Mouse (Mus musculus): ENCODE measurements around the gene 2610028H24Rik. TPM values are rescaled to one million over a fixed set of nuclear protein-coding genes. Genes with fewer than 3 reads are reported as not detected.

The 2610028H24Rik gene
- polyA plus RNA-seq (2015; fragmentation: Nextera tagmentation; extraction: Ambion mirVana) = 5.4 and 8.7 TPM in 2 replicates

DNA sequence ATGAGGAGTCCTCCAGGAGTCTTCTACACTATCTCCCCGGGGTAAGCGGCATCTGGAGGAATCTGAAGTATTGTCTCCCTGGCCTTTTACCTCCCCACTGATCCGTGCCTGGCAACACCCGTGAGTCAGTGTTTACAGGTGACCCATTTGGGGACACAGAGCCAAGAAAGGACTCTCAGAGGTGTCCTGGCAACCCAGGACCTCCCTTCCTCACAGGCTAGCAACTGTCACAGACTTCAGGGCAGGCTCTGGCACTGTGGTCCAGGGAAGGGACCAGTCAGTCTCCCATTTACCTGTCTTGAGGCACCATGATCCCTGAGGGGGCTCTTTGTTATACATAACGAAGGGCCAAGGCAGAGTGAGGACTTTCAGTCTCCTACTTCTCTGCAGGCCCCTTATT lies at the start of gene 2610028H24Rik:
TSS of gene 2610028H24Rik (plus strand) at position 231 of the 400 bp plus-strand sequence.
- Histone ChIP-seq H3K4me1 (peaks cover 5% of the 10 kb centered on the region), H3K27ac (replicated peaks) (no peak within 1 kb of the TSS; the same call in 1 of the 2 replicates), H3K9ac (no peak within 1 kb of the TSS), H3K36me3 (no peaks in the 10 kb centered on the region), H3K4me2 (replicated peaks) (no peak within 1 kb of the TSS), H3K9me3 (replicated peaks) (no peaks in the 10 kb centered on the region), H3K4me3 (replicated peaks) (no peak within 1 kb of the TSS), H3K27me3 (no peaks in the 10 kb centered on the region)
- WGBS = 61% methylated on average over 5 of the region's 5 CpGs
- ATAC-seq (ENCODE audit: insufficient number of reproducible peaks, low FRiP score, low TSS enrichment, low read depth) = no peak

DNA sequence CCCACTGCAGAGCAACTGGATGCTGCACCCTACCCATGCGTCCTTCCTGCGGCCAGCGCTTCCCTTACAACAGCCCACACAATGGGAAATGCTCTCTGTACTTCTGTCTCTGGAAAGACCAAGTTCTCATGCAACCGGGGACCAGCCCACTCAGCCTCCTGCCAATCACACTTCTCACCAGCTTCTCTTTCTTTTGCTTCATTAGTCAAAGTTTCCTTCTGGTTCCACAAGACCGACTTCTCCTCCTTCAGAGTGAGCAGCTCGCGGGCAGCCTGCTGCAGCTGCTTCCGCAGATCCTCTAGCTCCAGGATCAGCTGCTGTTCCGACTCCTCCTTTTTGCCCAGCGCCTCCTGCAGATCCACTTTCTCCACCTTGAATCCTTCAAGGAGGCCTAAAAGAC lies 40.4 kb upstream of the 2610028H24Rik start:
- WGBS = 93% methylated on average over 10 of the region's 10 CpGs
- no peak overlapping the region for H3K4me3 ChIP-seq (replicated peaks)

DNA sequence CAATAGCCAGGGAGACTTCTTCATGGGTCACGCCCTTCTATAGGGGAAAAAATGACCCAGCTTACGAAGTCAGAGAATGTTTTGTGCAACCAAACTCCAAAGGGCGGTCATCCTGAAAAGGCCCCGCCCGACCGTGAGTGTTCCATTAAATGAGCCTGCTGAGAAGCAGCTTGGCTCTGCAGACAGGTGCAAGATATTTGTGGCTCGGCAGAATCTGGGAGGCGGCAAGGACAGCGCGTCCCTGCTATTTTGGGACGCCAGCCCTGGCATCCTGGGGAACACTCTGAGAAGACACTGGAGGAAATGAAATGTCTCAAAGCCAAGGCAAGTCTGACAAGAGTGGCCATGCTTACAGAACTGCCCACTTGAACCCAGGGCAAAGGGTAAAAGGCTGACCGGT lies 32.1 kb upstream of the 2610028H24Rik start:
- Histone ChIP-seq H3K36me3 (peaks cover 92% of the 10 kb centered on the region), H3K4me1 (no peaks in the 10 kb centered on the region)
- ATAC-seq (ENCODE audit: insufficient number of reproducible peaks, low FRiP score, low TSS enrichment, low read depth) = no peak

More for the DNA sequence above, 40.4 kb upstream of the 2610028H24Rik start:
- no peak overlapping the region for H3K9ac ChIP-seq
- H3K27ac ChIP-seq (replicated peaks) = no peak overlapping the region
- H3K36me3 ChIP-seq = peaks cover 78% of the 10 kb centered on the region
- no peak overlapping the region for H3K4me2 ChIP-seq (replicated peaks)
- H3K9me3 ChIP-seq (replicated peaks) = no peaks in the 10 kb centered on the region
- H3K27me3 ChIP-seq = no peaks in the 10 kb centered on the region
- ATAC-seq (ENCODE audit: insufficient number of reproducible peaks, low FRiP score, low TSS enrichment, low read depth) = no peak
- no peaks in the 10 kb centered on the region for H3K4me1 ChIP-seq

DNA sequence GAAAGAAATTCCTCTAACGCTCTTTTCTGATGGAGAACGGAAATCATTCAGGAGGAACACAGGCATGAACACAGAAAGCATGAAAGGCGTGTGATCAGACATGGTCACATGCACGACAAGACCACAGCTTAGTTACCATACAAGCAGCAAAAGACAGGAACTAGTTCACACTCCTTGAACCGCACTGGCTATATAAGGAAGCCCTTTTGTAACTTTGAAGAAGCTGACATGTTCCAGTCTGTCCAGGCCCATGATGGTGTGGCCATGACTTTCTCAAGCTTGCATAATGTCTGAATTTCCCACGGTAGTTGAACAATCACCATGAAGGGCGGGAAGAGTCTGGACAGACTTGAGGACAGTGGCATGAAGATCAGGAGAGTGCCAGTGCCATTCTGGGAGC lies 23.2 kb upstream of the 2610028H24Rik start:
- no peaks in the 10 kb centered on the region for H3K4me1 ChIP-seq
- H3K36me3 ChIP-seq = peaks cover 96% of the 10 kb centered on the region
- H3K9me3 ChIP-seq (replicated peaks) = no peaks in the 10 kb centered on the region
- H3K4me3 ChIP-seq (replicated peaks) = no peak overlapping the region
- no peak for ATAC-seq (ENCODE audit: insufficient number of reproducible peaks, low FRiP score, low TSS enrichment, low read depth)
- WGBS = 95% methylated on average over 7 of the region's 7 CpGs
- no peaks in the 10 kb centered on the region for H3K27me3 ChIP-seq
- H3K4me2 ChIP-seq (replicated peaks) = no peak overlapping the region
- H3K9ac ChIP-seq = no peak overlapping the region
- no peak overlapping the region for H3K27ac ChIP-seq (replicated peaks)

More for the DNA sequence above, 32.1 kb upstream of the 2610028H24Rik start:
- Histone ChIP-seq H3K27ac (replicated peaks) (no peak overlapping the region), H3K4me3 (replicated peaks) (no peak overlapping the region), H3K27me3 (no peaks in the 10 kb centered on the region), H3K4me2 (replicated peaks) (no peak overlapping the region), H3K9ac (no peak overlapping the region), H3K9me3 (replicated peaks) (no peaks in the 10 kb centered on the region)
- WGBS = 87% methylated on average over 12 of the region's 12 CpGs

DNA sequence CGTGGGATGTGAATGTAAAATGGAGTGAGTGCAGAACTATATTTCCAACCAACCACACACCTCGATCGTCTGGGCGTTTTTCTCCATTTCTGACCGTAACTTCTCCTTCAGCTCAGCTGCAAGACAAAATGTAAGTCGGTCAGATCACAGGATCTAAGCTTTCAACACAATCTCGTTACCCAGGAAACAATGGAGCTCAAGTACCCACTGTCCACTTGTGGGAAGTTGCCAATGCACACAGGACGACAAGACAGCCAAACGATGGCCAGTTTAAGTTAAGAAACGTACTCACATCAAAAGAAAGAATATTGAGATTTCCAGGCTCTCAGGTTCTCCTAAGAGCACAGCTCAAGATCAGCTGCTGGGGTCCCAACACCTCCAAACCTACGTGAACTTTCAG lies 15.0 kb upstream of the 2610028H24Rik start:
- Histone ChIP-seq H3K4me2 (replicated peaks) (no peak overlapping the region), H3K4me3 (replicated peaks) (no peak overlapping the region), H3K9me3 (replicated peaks) (no peaks in the 10 kb centered on the region), H3K27ac (replicated peaks) (no peak overlapping the region), H3K27me3 (no peaks in the 10 kb centered on the region), H3K4me1 (no peaks in the 10 kb centered on the region), H3K9ac (no peak overlapping the region), H3K36me3 (peaks cover 96% of the 10 kb centered on the region)
- no peak for ATAC-seq (ENCODE audit: insufficient number of reproducible peaks, low FRiP score, low TSS enrichment, low read depth)
- 93% methylated on average over 11 of the region's 11 CpGs for WGBS

DNA sequence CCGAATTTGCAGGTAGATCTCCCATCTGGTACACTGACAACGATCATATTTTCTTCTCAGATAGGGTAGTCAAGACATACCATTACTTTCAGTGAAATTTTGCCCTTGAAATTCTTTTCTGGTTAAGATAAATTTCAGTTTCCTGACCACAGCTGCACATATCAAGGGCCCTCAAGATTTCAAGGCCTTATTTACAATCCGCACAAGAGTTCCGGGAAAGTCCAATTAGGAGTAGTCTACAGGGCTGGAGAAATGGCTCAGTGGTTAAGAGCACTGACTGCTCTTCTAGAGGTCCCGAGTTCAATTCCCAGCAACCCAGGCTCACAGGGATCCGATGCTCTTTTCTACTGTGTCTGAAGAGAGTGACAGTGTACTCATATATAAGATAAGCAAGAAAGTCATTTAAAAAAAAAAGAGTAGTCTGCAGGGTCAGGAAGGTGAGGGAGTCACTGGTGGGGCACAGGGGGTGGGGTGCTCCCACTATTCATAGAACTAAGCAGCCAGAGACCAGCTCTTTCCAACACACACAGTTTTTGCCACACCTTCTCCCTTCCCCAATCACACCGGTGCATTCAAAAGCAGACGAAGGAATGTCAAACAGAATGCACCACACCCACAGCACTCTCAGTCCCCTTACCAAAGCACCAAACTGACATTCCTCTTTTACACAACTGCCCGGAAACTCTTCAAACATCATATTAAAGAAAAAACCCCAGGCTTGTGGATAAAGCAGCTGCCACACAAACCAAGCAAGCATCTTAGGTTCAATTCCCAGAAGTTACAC lies 9.6 kb upstream of the 2610028H24Rik start:
- Histone ChIP-seq H3K4me1 (peaks cover 17% of the 10 kb centered on the region), H3K9me3 (replicated peaks) (no peaks in the 10 kb centered on the region), H3K36me3 (peaks cover 51% of the 10 kb centered on the region), H3K4me2 (replicated peaks) (no peak overlapping the region), H3K4me3 (replicated peaks) (no peak overlapping the region), H3K9ac (no peak overlapping the region), H3K27me3 (no peaks in the 10 kb centered on the region), H3K27ac (replicated peaks) (no peak overlapping the region)
- no peak for ATAC-seq (ENCODE audit: insufficient number of reproducible peaks, low FRiP score, low TSS enrichment, low read depth)
- 87% methylated on average over 9 of the region's 9 CpGs for WGBS

DNA sequence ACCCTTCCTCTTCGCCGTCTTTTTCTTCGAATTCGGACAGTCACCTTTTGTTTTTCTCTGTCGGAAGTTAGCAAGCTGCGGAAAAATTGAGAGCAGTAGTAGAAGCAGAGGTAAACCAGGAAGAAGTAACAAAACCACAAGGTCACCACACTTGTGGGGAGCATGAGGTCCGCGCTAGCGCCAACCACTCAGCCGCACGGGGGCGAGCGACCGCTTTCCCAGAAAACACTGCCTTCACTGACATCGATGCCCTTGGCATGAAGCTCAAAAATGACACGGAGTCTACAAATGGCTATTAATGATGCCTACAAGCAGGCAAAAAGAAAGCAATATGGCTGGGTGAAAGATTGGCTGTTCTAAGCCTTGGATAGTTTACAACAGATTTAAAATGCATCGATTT lies 8.6 kb upstream of the 2610028H24Rik start, which contains the start of gene AC141477.1:
TSS of gene AC141477.1 (minus strand) at position 164 of the 400 bp plus-strand sequence.
- H3K9ac ChIP-seq = 0 out of 2 replicates have a peak within 1 kb of the TSS, but pooled peaks have one; percentile 73

DNA sequence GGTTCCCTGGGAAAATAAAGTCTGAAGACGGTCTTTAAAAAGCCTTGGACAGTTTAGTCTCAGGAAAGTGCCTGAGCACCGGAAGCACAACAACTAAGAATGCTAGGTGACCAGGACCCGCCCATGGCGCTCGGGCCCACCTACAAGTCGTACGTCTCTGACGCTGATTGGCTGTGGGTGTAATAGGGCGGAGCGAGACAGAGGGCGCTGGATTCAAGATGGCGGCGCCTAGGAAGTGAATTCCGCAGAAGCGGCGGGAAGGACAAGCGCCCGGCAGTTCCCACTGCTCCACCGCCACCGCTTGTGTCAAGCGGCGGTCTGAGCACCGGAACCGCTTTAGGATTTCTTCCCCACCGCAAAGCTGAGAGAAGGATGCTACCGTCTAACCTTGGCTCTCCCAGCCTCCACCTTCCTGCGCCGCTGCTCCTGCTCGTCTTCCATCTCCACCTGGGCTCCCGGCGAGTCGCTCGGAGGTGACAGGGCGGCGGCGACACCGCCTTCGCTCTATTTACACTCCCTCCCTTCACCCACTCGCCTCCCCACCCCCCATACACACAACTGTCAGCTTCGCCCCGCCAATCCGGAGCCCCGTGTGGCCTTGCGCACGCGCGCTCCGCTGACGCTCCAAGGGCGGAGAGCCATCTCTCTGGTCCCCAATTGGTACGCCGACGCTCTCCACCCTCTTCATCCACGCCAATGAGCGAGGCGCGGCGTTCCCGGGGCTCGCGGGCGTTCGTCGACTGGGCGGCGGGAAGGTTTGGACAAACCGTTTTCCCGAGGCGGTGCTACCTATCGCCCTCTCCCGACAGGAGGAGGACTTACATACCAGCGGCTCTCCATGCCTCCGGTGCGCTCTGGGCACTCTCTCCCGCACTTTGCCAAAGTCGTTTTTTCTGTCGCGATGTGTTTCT lies 6.4 kb upstream of the 2610028H24Rik start, which contains the start of gene Pcnt:
TSS of gene Pcnt (minus strand) at position 609 of the 911 bp plus-strand sequence.
- under 1% methylated on average over 78 of the region's 78 CpGs for WGBS
- ATAC-seq (ENCODE audit: insufficient number of reproducible peaks, low FRiP score, low TSS enrichment, low read depth) = peak; percentile 99

More for the DNA sequence above, 8.6 kb upstream of the 2610028H24Rik start, which contains the start of gene AC141477.1:
- no peaks in the 10 kb centered on the region for H3K9me3 ChIP-seq (replicated peaks)
- WGBS = 95% methylated on average over 17 of the region's 17 CpGs
- H3K4me2 ChIP-seq (replicated peaks) = peak within 1 kb of the TSS; percentile 82; the same call in 1 of the 2 replicates
- no peaks in the 10 kb centered on the region for H3K27me3 ChIP-seq
- H3K27ac ChIP-seq (replicated peaks) = no peak within 1 kb of the TSS
- no peak for ATAC-seq (ENCODE audit: insufficient number of reproducible peaks, low FRiP score, low TSS enrichment, low read depth)
- H3K4me3 ChIP-seq (replicated peaks) = 0 out of 2 replicates have a peak within 1 kb of the TSS, but pooled peaks have one; percentile 79
- peaks cover 17% of the 10 kb centered on the region for H3K4me1 ChIP-seq
- peaks cover 41% of the 10 kb centered on the region for H3K36me3 ChIP-seq

DNA sequence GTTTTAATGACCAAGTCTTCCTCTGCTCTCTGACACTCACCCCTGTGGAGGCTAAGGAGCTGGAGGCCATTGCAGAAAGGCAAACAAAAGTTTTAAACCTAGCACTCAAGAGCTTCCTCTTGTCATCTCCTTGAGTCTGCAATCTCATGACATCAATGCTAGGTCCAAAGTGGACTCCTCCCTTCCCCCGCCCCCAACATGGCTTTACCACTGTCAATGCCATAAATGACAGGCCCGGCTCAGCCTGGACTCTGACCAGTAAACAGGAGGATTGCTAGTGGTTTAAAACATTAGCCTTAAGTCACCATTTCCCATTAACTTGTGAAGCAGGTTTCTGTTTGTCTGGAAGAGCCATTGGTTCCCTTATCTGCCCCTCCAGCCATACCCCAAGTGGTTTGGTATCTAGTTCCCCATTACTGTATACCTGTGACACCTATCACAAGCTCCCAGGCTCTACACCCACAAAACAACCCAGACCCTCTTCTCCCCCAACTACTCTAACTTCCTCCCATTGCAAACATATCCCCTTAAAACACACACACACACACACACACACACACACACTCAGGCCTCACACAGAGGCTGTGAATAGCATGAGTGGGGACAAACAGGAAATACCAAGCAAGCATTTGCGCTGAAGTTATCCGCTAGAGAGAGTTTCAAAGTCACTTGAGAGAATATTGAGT lies 2.7 kb upstream of the 2610028H24Rik start:
- WGBS = 72% methylated on average over 4 of the region's 4 CpGs
- H3K4me1 ChIP-seq = peaks cover 20% of the 10 kb centered on the region
- H3K27ac ChIP-seq (replicated peaks) = no peak overlapping the region
- H3K9ac ChIP-seq = no peak overlapping the region
- no peak overlapping the region for H3K4me2 ChIP-seq (replicated peaks)
- no peaks in the 10 kb centered on the region for H3K9me3 ChIP-seq (replicated peaks)
- no peak for ATAC-seq (ENCODE audit: insufficient number of reproducible peaks, low FRiP score, low TSS enrichment, low read depth)
- H3K36me3 ChIP-seq = no peaks in the 10 kb centered on the region
- H3K4me3 ChIP-seq (replicated peaks) = no peak overlapping the region
- no peaks in the 10 kb centered on the region for H3K27me3 ChIP-seq

More for the DNA sequence above, 6.4 kb upstream of the 2610028H24Rik start, which contains the start of gene Pcnt:
- peak within 1 kb of the TSS; percentile 79 for H3K4me3 ChIP-seq (replicated peaks)
- peak within 1 kb of the TSS; percentile 73 for H3K9ac ChIP-seq
- peaks cover 20% of the 10 kb centered on the region for H3K36me3 ChIP-seq
- peak within 1 kb of the TSS; percentile 82 for H3K4me2 ChIP-seq (replicated peaks)
- H3K9me3 ChIP-seq (replicated peaks) = no peaks in the 10 kb centered on the region
- H3K4me1 ChIP-seq = peaks cover 17% of the 10 kb centered on the region
- H3K27me3 ChIP-seq = no peaks in the 10 kb centered on the region
- H3K27ac ChIP-seq (replicated peaks) = peak within 1 kb of the TSS; percentile 97

DNA sequence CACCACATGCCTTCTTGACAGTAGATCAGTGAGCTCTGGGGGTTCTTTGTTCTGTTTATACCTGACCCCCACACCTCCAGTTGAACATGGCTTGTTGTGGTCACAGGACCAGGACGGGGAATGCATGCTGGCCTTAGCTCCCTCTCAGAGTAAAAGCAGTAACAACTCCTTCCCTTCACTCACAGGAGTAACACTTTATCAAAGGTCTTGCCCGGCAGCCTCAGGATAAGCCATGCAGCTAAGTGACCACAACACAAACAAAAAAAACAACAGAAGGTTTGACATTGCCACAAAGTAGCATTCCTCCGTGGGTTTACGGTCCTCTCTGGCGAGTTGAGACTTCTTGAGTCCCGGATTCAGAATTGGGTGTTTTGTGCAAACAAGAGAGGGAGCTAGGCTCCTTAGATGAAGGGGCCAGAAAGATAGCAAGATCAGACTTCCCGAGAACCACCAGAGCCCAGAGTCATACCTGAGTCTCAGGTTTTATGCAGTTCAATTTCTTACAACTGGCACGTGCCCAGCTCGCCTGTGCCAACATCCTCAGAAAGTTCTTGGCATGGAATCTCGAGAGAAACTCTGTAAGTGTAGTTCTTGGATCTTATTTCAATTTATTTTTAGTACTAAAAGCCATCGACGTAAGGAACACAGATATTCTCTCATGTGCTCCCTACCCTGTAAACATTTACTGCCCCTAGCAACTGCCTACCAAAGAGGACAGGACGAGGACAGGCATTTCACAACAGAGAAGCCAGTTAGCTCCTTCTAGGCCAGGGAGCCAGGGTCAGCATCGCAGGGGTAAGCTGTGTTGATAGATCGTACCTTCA lies 1.3 kb upstream of the 2610028H24Rik start:
- no peak for ATAC-seq (ENCODE audit: insufficient number of reproducible peaks, low FRiP score, low TSS enrichment, low read depth)

More for the DNA sequence above, 1.3 kb upstream of the 2610028H24Rik start:
- Histone ChIP-seq H3K9me3 (replicated peaks) (no peaks in the 10 kb centered on the region), H3K27me3 (no peaks in the 10 kb centered on the region), H3K4me3 (replicated peaks) (no peak overlapping the region), H3K36me3 (no peaks in the 10 kb centered on the region), H3K4me1 (peaks cover 13% of the 10 kb centered on the region), H3K9ac (no peak overlapping the region), H3K27ac (replicated peaks) (no peak overlapping the region; the same call in 1 of the 2 replicates), H3K4me2 (replicated peaks) (no peak overlapping the region)
- 68% methylated on average over 15 of the region's 15 CpGs for WGBS
